Mouse (Mus musculus): Measurements from ENCODE around the gene Rps27l. TPM values are rescaled to one million over a fixed set of nuclear protein-coding genes. Genes with fewer than 3 reads are reported as not detected.
"Not testable (repeated sequence)": the region's sequence is repeated elsewhere in the genome, so short reads cannot be mapped to it uniquely, and the experiment has no call there.

Gene Rps27l
- polyA plus RNA-seq, 1 experiment: 664 TPM

DNA sequence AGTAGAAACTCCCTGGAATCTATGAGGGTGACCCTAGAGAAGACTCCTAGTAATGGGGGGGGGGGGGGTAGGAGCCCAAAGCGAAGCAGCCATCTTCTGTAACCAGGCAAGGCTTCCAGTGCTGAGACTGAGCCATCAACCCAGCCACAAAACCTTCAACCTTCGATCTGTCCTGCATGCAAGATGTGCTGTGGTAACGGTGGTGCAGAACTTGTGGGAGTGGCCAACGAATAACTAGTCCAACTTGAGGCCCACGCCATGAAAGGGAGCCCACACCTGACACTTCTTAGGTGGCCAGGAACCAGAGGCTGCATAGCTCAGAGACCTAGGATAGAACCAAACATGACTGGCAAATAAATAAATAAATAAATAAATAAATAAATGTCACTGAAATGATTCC, 35.2 kb upstream of the Rps27l start:
- Histone ChIP-seq H3K27ac (ENCODE audit: insufficient read depth, low read length) (no peak overlapping the region), H3K4me1 (ENCODE audit: control insufficient read depth, insufficient read depth, low read length) (peaks cover 6% of the 10 kb centered on the region)
- TF ChIP-seq POLR2A (IDR thresholded peaks at IDR 0.05; ENCODE audit: low read depth, low read length) (no peak), CTCF (IDR thresholded peaks at IDR 0.05; ENCODE audit: borderline replicate concordance, insufficient read depth, low read length) (no peak)

DNA sequence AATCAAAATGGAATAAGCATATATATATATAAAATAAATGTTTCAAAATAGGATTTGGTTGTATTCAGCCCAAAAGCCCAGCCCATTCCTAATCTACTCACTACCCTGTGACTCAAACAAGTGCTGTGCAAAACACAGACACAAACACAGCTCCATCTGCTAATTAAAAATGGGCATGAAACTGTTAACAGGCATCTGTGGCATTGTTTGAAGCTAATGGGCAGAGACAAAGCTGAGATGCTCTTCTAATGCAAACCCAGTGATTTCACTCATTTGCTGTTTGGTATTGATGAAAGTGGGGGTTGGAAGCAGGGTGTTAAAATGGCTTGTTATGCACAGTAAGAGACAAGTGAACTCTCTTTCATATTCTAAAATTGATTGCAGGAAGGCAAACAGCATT, 33.6 kb upstream of the Rps27l start:
- Histone ChIP-seq H3K4me3 (ENCODE audit: insufficient read depth, low read length) (no peak overlapping the region), H3K4me1 (ENCODE audit: control insufficient read depth, insufficient read depth, low read length) (peaks cover 10% of the 10 kb centered on the region), H3K27ac (ENCODE audit: insufficient read depth, low read length) (no peak overlapping the region)
- TF ChIP-seq CTCF (IDR thresholded peaks at IDR 0.05; ENCODE audit: borderline replicate concordance, insufficient read depth, low read length): no peak
- no peak for TF ChIP-seq POLR2A (IDR thresholded peaks at IDR 0.05; ENCODE audit: low read depth, low read length)

More for the DNA sequence above, 35.2 kb upstream of the Rps27l start:
- H3K4me3 ChIP-seq (ENCODE audit: insufficient read depth, low read length): no peak overlapping the region

DNA sequence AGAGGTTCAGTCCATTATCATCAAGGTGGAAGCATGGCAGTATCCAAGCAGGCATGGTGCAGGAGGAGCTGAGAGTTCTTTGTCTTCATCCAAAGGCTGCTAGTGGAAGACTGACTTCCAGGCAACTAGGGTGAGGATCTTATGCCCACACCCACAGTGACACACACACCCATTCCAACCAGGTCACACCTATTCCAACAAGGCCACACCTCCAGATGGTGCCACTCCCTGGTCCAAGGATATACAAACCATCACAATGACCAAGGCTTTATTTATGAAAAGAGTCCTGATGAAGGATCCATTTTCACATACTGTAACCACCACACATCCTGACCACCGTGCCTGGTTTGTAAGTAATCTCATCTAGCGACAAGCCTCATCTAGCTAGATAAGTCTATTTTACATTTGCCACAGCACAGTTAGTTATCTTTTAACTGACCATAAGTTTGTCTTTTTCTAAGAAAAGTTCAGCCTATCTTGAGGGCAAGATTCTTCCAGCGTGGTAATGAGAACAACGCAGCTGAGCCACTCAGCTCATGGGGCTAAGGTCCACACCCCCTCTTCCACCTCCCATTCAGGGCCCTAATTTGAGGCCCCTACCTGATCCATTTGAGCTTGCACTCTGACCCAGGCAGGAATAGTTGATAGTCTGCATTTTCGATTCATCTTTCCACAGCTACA, 32.5 kb upstream of the Rps27l start:
- H3K4me3 ChIP-seq (ENCODE audit: insufficient read depth, low read length); H3K27ac ChIP-seq (ENCODE audit: insufficient read depth, low read length): not testable (repeated sequence)
- peaks cover 10% of the 10 kb centered on the region for H3K4me1 ChIP-seq (ENCODE audit: control insufficient read depth, insufficient read depth, low read length)

DNA sequence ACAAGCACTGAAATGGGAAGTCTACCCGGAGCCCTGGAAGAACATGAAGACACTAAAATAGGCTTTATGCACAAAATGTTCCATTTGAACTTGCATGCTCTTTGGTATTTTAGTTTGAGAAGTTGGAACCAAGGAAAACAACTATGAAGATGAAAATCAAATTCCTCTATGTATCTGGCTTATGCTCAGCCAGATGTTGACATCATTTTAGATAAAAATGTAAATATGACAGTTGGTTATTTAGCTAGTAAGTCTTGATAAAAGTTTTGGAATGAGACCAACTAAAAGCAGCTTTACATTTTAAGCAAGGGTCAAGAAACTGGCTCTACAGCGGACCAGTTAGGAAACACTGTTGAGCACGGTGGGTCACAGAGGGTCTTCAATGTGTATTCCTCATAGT, 31.3 kb upstream of the Rps27l start:
- peaks cover 10% of the 10 kb centered on the region for H3K4me1 ChIP-seq (ENCODE audit: control insufficient read depth, insufficient read depth, low read length)
- no peak for TF ChIP-seq CTCF (IDR thresholded peaks at IDR 0.05; ENCODE audit: borderline replicate concordance, insufficient read depth, low read length)
- TF ChIP-seq POLR2A (IDR thresholded peaks at IDR 0.05; ENCODE audit: low read depth, low read length): no peak
- no peak overlapping the region for H3K27ac ChIP-seq (ENCODE audit: insufficient read depth, low read length)
- H3K4me3 ChIP-seq (ENCODE audit: insufficient read depth, low read length): no peak overlapping the region

DNA sequence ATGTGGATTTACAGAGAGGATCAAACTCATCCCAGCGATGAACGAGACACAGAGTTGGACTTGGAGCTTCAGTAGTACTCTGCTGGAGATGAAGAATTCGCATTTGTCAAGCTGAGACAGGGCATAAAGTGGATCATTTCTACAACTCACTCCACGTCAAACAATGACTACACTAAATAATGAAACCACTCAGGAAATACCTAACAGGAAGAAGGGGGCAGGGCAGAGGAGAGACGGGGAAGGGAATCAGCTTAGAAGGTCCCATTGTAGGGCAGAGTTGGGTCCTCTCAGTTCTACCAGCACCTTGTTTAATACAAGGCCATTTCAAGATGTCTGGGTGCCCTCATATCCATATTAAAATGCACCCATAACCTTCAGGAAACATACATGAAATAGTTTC, 30.5 kb upstream of the Rps27l start:
- no peak overlapping the region for H3K27ac ChIP-seq (ENCODE audit: insufficient read depth, low read length)
- TF ChIP-seq CTCF (IDR thresholded peaks at IDR 0.05; ENCODE audit: borderline replicate concordance, insufficient read depth, low read length) (no peak), POLR2A (IDR thresholded peaks at IDR 0.05; ENCODE audit: low read depth, low read length) (no peak)
- peaks cover 10% of the 10 kb centered on the region for H3K4me1 ChIP-seq (ENCODE audit: control insufficient read depth, insufficient read depth, low read length)
- H3K4me3 ChIP-seq (ENCODE audit: insufficient read depth, low read length): no peak overlapping the region

DNA sequence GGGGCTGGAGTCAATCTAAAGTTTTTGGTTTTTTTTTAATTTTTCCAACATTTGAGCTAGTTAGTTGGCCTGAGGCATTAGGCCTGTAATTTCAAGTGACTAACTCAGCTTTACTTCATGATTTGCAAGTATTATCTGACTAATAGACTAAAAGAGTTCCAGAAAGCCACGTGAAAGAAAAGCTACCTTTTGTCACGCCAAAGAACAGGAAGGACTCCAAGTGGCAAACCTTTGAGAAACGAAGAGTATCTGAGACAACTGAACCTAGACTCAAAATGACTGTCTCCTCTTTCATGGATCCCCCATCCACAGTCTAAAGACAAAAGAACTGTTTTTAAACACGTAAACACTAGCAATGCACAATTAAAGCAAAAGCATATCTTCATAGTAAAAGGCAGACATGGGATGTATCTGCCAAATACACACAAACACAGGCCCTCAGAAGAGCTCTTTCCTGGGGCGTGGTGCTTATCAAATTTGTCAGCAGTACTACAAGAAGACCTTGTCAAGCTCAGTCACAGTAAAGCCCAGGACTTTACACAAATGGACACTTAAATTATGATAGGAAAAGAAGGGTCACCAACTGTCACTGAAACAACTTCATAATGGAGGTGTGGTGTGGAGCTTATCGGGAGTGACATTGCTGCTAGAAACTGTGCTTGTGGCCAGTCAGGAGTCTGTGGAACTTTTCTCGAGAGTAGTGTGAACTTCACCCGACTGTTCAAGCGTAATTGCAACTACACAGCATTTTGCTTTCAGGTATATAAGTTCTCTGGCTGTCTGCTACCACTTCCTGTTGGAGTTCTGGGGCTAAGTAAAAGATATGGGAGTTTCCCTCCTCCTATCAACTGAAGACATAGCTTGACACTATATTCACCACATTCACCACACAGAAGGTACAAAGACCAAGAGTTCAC, 29.8 kb upstream of the Rps27l start:
- Histone ChIP-seq H3K27ac (ENCODE audit: insufficient read depth, low read length) (no peak overlapping the region), H3K4me3 (ENCODE audit: insufficient read depth, low read length) (no peak overlapping the region), H3K4me1 (ENCODE audit: control insufficient read depth, insufficient read depth, low read length) (peaks cover 10% of the 10 kb centered on the region)
- no peak for TF ChIP-seq CTCF (IDR thresholded peaks at IDR 0.05; ENCODE audit: borderline replicate concordance, insufficient read depth, low read length)
- no peak for TF ChIP-seq POLR2A (IDR thresholded peaks at IDR 0.05; ENCODE audit: low read depth, low read length)

DNA sequence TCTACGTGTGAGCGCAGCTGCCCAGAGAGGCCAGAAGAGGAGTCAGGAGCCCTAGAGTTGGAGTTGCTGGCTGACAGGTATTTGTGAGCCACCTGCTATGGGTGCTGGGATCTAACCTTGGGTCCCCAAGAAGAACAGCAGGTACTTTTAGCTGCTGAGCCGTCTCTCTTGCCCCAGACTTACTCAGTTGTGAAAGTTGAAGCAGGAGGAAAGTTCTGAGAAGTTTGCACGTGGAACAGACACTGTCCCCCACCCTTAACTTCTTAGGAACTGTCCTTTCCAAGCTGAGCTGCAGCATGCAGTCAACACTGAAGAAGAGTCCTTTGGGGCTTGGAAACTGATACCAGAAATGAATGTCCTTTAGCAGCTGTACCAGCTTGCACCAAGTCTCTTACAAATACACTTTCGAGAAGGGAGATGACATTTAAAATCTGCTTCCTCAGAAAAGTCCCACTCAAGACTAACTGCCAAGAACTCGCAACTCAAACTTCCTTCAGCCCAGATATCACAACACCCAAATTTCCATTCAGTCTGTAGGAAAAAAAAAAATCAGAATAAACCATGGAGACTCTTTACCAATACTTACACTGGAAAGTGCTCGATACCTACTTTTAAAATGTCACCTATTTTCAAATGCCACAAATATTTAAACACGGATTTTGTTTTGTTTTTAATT, 28.5 kb upstream of the Rps27l start:
- Histone ChIP-seq H3K4me1 (ENCODE audit: control insufficient read depth, insufficient read depth, low read length) (peaks cover 10% of the 10 kb centered on the region), H3K27ac (ENCODE audit: insufficient read depth, low read length) (no peak overlapping the region), H3K4me3 (ENCODE audit: insufficient read depth, low read length) (no peak overlapping the region)
- no peak for TF ChIP-seq CTCF (IDR thresholded peaks at IDR 0.05; ENCODE audit: borderline replicate concordance, insufficient read depth, low read length)
- TF ChIP-seq POLR2A (IDR thresholded peaks at IDR 0.05; ENCODE audit: low read depth, low read length): no peak

DNA sequence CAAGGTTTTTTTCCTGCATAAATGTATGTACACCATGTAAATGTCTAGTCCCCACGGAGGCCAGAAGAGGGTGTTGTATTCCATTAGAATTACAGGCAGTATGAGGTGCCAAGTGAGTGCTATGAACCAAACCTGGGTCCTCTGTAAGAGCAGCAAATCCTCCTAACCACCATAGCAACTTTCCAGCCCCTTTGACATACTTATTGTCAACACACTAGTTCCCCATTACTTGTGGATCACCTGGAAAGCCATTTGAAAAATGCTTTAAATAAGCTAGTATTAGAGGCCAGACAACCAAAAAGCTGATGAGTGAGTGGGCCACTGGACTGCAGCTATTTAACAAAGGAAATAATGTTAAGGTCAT, 28.0 kb upstream of the Rps27l start:
- Histone ChIP-seq H3K27ac (ENCODE audit: insufficient read depth, low read length) (no peak overlapping the region), H3K4me3 (ENCODE audit: insufficient read depth, low read length) (peak overlapping the region; percentile 71; the same call in 1 of the 2 replicates), H3K4me1 (ENCODE audit: control insufficient read depth, insufficient read depth, low read length) (peaks cover 10% of the 10 kb centered on the region)
- TF ChIP-seq POLR2A (IDR thresholded peaks at IDR 0.05; ENCODE audit: low read depth, low read length) (no peak), CTCF (IDR thresholded peaks at IDR 0.05; ENCODE audit: borderline replicate concordance, insufficient read depth, low read length) (no peak)

DNA sequence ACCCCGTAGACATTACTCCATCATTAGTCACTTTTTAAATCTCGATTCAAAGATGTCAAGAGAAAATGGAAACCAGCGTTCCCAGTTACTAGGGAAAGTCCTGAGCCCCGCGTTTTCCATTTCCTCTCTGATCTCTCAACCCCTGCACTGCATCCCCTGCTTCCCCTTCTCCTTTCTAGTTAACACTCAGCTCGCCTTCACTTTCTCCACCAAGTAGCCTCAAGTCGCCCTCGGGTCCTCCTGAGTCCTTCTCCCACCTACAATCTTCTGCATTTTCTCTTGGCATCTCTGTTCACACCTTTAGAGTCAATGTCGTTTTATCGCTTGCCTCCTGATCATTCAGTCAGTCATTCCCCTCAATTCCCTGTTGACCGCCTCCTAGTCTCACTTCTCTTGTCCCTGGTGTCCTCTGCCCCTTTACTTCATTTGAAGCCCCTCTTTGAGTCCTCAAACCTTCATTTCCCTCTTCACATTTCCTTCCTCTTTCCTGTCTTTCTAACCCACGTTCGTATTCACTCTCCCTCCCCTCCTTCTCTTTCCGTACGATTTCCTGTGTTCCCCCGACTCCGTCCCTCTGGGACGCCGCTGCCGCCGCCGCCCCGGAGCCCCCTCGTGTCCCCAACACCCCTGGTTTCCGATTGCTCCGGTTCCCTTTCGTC, 27.1 kb upstream of the Rps27l start:
- Histone ChIP-seq H3K4me1 (ENCODE audit: control insufficient read depth, insufficient read depth, low read length) (peaks cover 10% of the 10 kb centered on the region), H3K27ac (ENCODE audit: insufficient read depth, low read length) (peak overlapping the region; percentile 78), H3K4me3 (ENCODE audit: insufficient read depth, low read length) (peak overlapping the region; percentile 71)
- no peak for TF ChIP-seq CTCF (IDR thresholded peaks at IDR 0.05; ENCODE audit: borderline replicate concordance, insufficient read depth, low read length)
- no peak for TF ChIP-seq POLR2A (IDR thresholded peaks at IDR 0.05; ENCODE audit: low read depth, low read length)
